Comparison of ENCODE assay signal across 26 mouse cellular contexts in genomic region chr3:149148608-149149007, GRCm38 (mm10).
DNase-seq lines count a peak whose midpoint lies in the region; ATAC-seq and TF ChIP-seq lines count a peak whose summit lies in the region.
"Had no signal": no experiment of that assay in that cellular context is flagged by ENCODE, and none has a peak within 500 bp of the region (broad histone marks: within the 10 kb centered on the region; RNA-seq: fewer than 3 reads in every experiment).

No protein-coding gene starts in this region.

- no peak for ATAC-seq in forebrain, embryonic 16.5 days
- ATAC-seq: forebrain, embryonic 15.5 days; intestine, postnatal 0 days; midbrain, embryonic 13.5 days had no signal

- no peak overlapping the region for H3K4me2 ChIP-seq in forebrain, embryonic 16.5 days (ENCODE audit: low read length)
- H3K4me2 ChIP-seq: embryonic facial prominence, embryonic 13.5 days; forebrain, embryonic 15.5 days; heart, embryonic 13.5 days; hindbrain, embryonic 14.5 days; limb, embryonic 13.5 days; liver, embryonic 11.5 days; lung, embryonic 15.5 days; midbrain, embryonic 13.5 days had no signal

- no peaks in the 10 kb centered on the region for H3K36me3 ChIP-seq in kidney, adult 2 months (ENCODE audit: control insufficient read depth, insufficient read depth, low read length)
- no peaks in the 10 kb centered on the region for H3K36me3 ChIP-seq in forebrain, embryonic 16.5 days (ENCODE audit: control insufficient read depth, insufficient read depth)
- H3K36me3 ChIP-seq: embryonic facial prominence, embryonic 13.5 days; forebrain, embryonic 10.5 days; forebrain, embryonic 15.5 days; heart, embryonic 13.5 days; limb, embryonic 13.5 days; lung, embryonic 15.5 days; midbrain, embryonic 13.5 days had no signal

- TF ChIP-seq CTCF in kidney, adult 2 months (conservative IDR thresholded peaks at IDR 0.05; ENCODE audit: insufficient read depth, insufficient read length, low read depth, low read length): no peak

- peaks cover 4% of the 10 kb centered on the region; the same call in 1 of the 2 replicates for H3K4me1 ChIP-seq in kidney, adult 2 months (ENCODE audit: control insufficient read depth, insufficient read depth, low read length)
- H3K4me1 ChIP-seq in forebrain, embryonic 16.5 days (replicated peaks; ENCODE audit: control insufficient read depth, insufficient read depth, low read length): no peaks in the 10 kb centered on the region
- H3K4me1 ChIP-seq: embryonic facial prominence, embryonic 13.5 days; limb, embryonic 13.5 days; lung, embryonic 15.5 days; midbrain, embryonic 13.5 days had no signal

- DNase-seq in embryo, embryonic 10.5 days (ENCODE audit: low spot score): peak; percentile 14
- DNase-seq in embryo, embryonic 9.5 days (ENCODE audit: extremely low spot score): no peak
- peak; percentile 64 for DNase-seq in kidney, adult 2 months
- DNase-seq in kidney, adult 18-20 months: no peak
- DNase-seq in kidney, postnatal 14 days: peak; percentile 6
- DNase-seq in lung, postnatal 10 days: no peak
- DNase-seq: adrenal gland, postnatal 10 days; cerebellum, adult 11 months; cerebellum, adult 9-11 months; gastrocnemius, adult 2 months; gastrocnemius, postnatal 36 days; heart, adult 2 months; heart, postnatal 10 days; lung, postnatal 36 days had no signal

- WGBS in kidney, adult 2 months: 41% methylated on average over 8 of the region's 8 CpGs
- WGBS in forebrain, embryonic 16.5 days: 88% methylated on average over 8 of the region's 8 CpGs

- TF ChIP-seq POLR2A in kidney, adult 2 months (IDR thresholded peaks at IDR 0.05; ENCODE audit: low read depth, low read length): no peak

- no peaks in the 10 kb centered on the region for H3K9me3 ChIP-seq in forebrain, embryonic 16.5 days (ENCODE audit: control insufficient read depth, low read length)
- H3K9me3 ChIP-seq: embryonic facial prominence, embryonic 13.5 days; forebrain, embryonic 10.5 days; forebrain, embryonic 15.5 days; limb, embryonic 13.5 days; lung, embryonic 15.5 days; midbrain, embryonic 13.5 days had no signal

- no peaks in the 10 kb centered on the region for H3K27me3 ChIP-seq in kidney, adult 2 months (replicated peaks; ENCODE audit: control insufficient read depth, insufficient read depth, low read length)
- no peaks in the 10 kb centered on the region for H3K27me3 ChIP-seq in forebrain, embryonic 16.5 days (replicated peaks; ENCODE audit: control insufficient read depth, insufficient read depth, low read length)
- H3K27me3 ChIP-seq: CH12.LX; embryonic facial prominence, embryonic 13.5 days; forebrain, embryonic 15.5 days; heart, embryonic 13.5 days; lung, embryonic 15.5 days; midbrain, embryonic 13.5 days had no signal

- no peak overlapping the region for H3K9ac ChIP-seq in forebrain, embryonic 16.5 days (replicated peaks; ENCODE audit: low read depth, low read length)
- H3K9ac ChIP-seq: embryonic facial prominence, embryonic 13.5 days; forebrain, embryonic 15.5 days; heart, embryonic 13.5 days; hindbrain, embryonic 14.5 days; limb, embryonic 13.5 days; lung, embryonic 15.5 days; midbrain, embryonic 13.5 days had no signal

- H3K4me3 ChIP-seq in kidney, adult 2 months (ENCODE audit: insufficient read depth, low read depth, low read length): no peak overlapping the region
- H3K4me3 ChIP-seq in forebrain, embryonic 16.5 days (replicated peaks; ENCODE audit: low read length): no peak overlapping the region
- H3K4me3 ChIP-seq: embryonic facial prominence, embryonic 13.5 days; forebrain, embryonic 10.5 days; forebrain, embryonic 15.5 days; gastrocnemius, adult 2 months; heart, adult 2 months; heart, embryonic 13.5 days; limb, embryonic 13.5 days; lung, embryonic 15.5 days; midbrain, embryonic 13.5 days had no signal

- no peak overlapping the region for H3K27ac ChIP-seq in kidney, adult 2 months (ENCODE audit: insufficient read depth, low read depth, low read length)
- H3K27ac ChIP-seq in forebrain, embryonic 16.5 days (ENCODE audit: low read length): no peak overlapping the region
- H3K27ac ChIP-seq: embryonic facial prominence, embryonic 13.5 days; forebrain, embryonic 10.5 days; forebrain, embryonic 15.5 days; gastrocnemius, adult 2 months; heart, adult 2 months; heart, embryonic 13.5 days; hindbrain, embryonic 14.5 days; limb, embryonic 13.5 days; lung, embryonic 15.5 days; midbrain, embryonic 13.5 days had no signal

Comparison
In these comparisons a context has a peak if more than half of its experiments do, and no peak if none do; other contexts are left out.
1. DNase-seq: peak in embryo, embryonic 10.5 days (single experiment), kidney, adult 2 months (single experiment) and kidney, postnatal 14 days (single experiment); none in embryo, embryonic 9.5 days (single experiment), kidney, adult 18-20 months (single experiment) and lung, postnatal 10 days (single experiment).